Mouse (Mus musculus): ENCODE data around the gene 9930021J03Rik. TPM values are rescaled to one million over a fixed set of nuclear protein-coding genes. Genes with fewer than 3 reads are reported as not detected.
A peak's percentile ranks its signal among the peaks of the same experiment; 100 is the strongest.

9930021J03Rik gene
- total RNA-seq (2014; rRNA removed) (29.7 and 35.0 TPM in 2 replicates), polyA plus RNA-seq (2015; fragmentation: Nextera tagmentation; extraction: Ambion mirVana) (4.5 and 5.7 TPM in 2 replicates)

GRCm38 (mm10) chr19:29805917-29806785 lies at the start of gene 9930021J03Rik:
Gene 9930021J03Rik (minus strand): TSS chr19:29805989.
- peaks cover 20% of the 10 kb centered on the region for H3K36me3 ChIP-seq (ENCODE audit: insufficient read depth)
- H3K9ac ChIP-seq: peak within 1 kb of the TSS; percentile 91
- H3K27ac ChIP-seq (ENCODE audit: low read depth, low read length): peak within 1 kb of the TSS; percentile 98
- under 1% methylated on average over 36 of the region's 95 CpGs for WGBS
- H3K4me2 ChIP-seq (ENCODE audit: low read depth): peak within 1 kb of the TSS; percentile 91
- no peaks in the 10 kb centered on the region for H3K9me3 ChIP-seq (ENCODE audit: low read length)
- no peak for TF ChIP-seq CTCF (IDR thresholded peaks at IDR 0.05; ENCODE audit: low read depth)
- ATAC-seq (peak; percentile 92), DNase-seq (peak; percentile 100)
- no peaks in the 10 kb centered on the region for H3K27me3 ChIP-seq (ENCODE audit: insufficient read depth, low read length)
- H3K4me1 ChIP-seq (ENCODE audit: insufficient read depth): peaks cover 11% of the 10 kb centered on the region
- peak within 1 kb of the TSS; percentile 96 for H3K4me3 ChIP-seq (ENCODE audit: low read depth, low read length)

GRCm38 (mm10) chr19:29853711-29854110 lies 47.9 kb upstream of the 9930021J03Rik start:
- 90% methylated on average over 5 of the region's 5 CpGs for WGBS
- no peak for ATAC-seq

GRCm38 (mm10) chr19:29851036-29851690 lies 45.4 kb upstream of the 9930021J03Rik start:
- DNase-seq: no peak
- WGBS: 27% methylated on average over 12 of the region's 12 CpGs
- no peak for ATAC-seq
- no peak overlapping the region for H3K27ac ChIP-seq (ENCODE audit: low read depth, low read length)
- no peak overlapping the region for H3K4me3 ChIP-seq (ENCODE audit: low read depth, low read length)
- no peak for TF ChIP-seq CTCF (IDR thresholded peaks at IDR 0.05; ENCODE audit: low read depth)
- H3K36me3 ChIP-seq (ENCODE audit: insufficient read depth): no peaks in the 10 kb centered on the region
- H3K4me1 ChIP-seq (ENCODE audit: insufficient read depth): no peaks in the 10 kb centered on the region
- H3K4me2 ChIP-seq (ENCODE audit: low read depth): no peak overlapping the region
- H3K9ac ChIP-seq: no peak overlapping the region
- no peaks in the 10 kb centered on the region for H3K27me3 ChIP-seq (ENCODE audit: insufficient read depth, low read length)
- H3K9me3 ChIP-seq (ENCODE audit: low read length): no peaks in the 10 kb centered on the region

More at GRCm38 (mm10) chr19:29853711-29854110, 47.9 kb upstream of the 9930021J03Rik start:
- Histone ChIP-seq H3K9me3 (ENCODE audit: low read length) (no peaks in the 10 kb centered on the region), H3K9ac (no peak overlapping the region), H3K4me2 (ENCODE audit: low read depth) (no peak overlapping the region), H3K4me1 (ENCODE audit: insufficient read depth) (no peaks in the 10 kb centered on the region), H3K4me3 (ENCODE audit: low read depth, low read length) (no peak overlapping the region), H3K27ac (ENCODE audit: low read depth, low read length) (no peak overlapping the region), H3K36me3 (ENCODE audit: insufficient read depth) (no peaks in the 10 kb centered on the region), H3K27me3 (ENCODE audit: insufficient read depth, low read length) (no peaks in the 10 kb centered on the region)
- TF ChIP-seq CTCF (IDR thresholded peaks at IDR 0.05; ENCODE audit: low read depth): no peak
- no peak for DNase-seq

- H3K9ac ChIP-seq: no peak overlapping the region
- DNase-seq: no peak
- no peak for ATAC-seq
- H3K4me3 ChIP-seq (ENCODE audit: low read depth, low read length): no peak overlapping the region
- H3K36me3 ChIP-seq (ENCODE audit: insufficient read depth): no peaks in the 10 kb centered on the region
- no peaks in the 10 kb centered on the region for H3K9me3 ChIP-seq (ENCODE audit: low read length)
- no peak overlapping the region for H3K27ac ChIP-seq (ENCODE audit: low read depth, low read length)
- H3K4me2 ChIP-seq (ENCODE audit: low read depth): no peak overlapping the region
- TF ChIP-seq CTCF (IDR thresholded peaks at IDR 0.05; ENCODE audit: low read depth): no peak
- WGBS: 83% methylated on average over 11 of the region's 11 CpGs
- H3K27me3 ChIP-seq (ENCODE audit: insufficient read depth, low read length): no peaks in the 10 kb centered on the region
- H3K4me1 ChIP-seq (ENCODE audit: insufficient read depth): no peaks in the 10 kb centered on the region
These were observed 44.2 kb upstream of the 9930021J03Rik start for GRCm38 (mm10) chr19:29849924-29850551.

- no peak for TF ChIP-seq CTCF (IDR thresholded peaks at IDR 0.05; ENCODE audit: low read depth)
- no peak overlapping the region for H3K4me3 ChIP-seq (ENCODE audit: low read depth, low read length)
- H3K4me1 ChIP-seq (ENCODE audit: insufficient read depth): peaks cover 4% of the 10 kb centered on the region; the same call in 1 of the 2 replicates
- H3K9me3 ChIP-seq (ENCODE audit: low read length): no peaks in the 10 kb centered on the region
- peak overlapping the region; percentile 23; the same call in 1 of the 2 replicates for H3K27ac ChIP-seq (ENCODE audit: low read depth, low read length)
- no peak overlapping the region for H3K9ac ChIP-seq
- no peaks in the 10 kb centered on the region for H3K27me3 ChIP-seq (ENCODE audit: insufficient read depth, low read length)
- DNase-seq (peak; percentile 65), ATAC-seq (peak; percentile 75)
- H3K36me3 ChIP-seq (ENCODE audit: insufficient read depth): no peaks in the 10 kb centered on the region
- peak overlapping the region; percentile 0; the same call in 1 of the 2 replicates for H3K4me2 ChIP-seq (ENCODE audit: low read depth)
- 9% methylated on average over 12 of the region's 12 CpGs for WGBS
These were observed 38.4 kb upstream of the 9930021J03Rik start for GRCm38 (mm10) chr19:29844036-29844661.

GRCm38 (mm10) chr19:29843641-29844035 lies 37.8 kb upstream of the 9930021J03Rik start:
- H3K9ac ChIP-seq: no peak overlapping the region
- TF ChIP-seq CTCF (IDR thresholded peaks at IDR 0.05; ENCODE audit: low read depth): no peak
- H3K4me1 ChIP-seq (ENCODE audit: insufficient read depth): peaks cover 4% of the 10 kb centered on the region; the same call in 1 of the 2 replicates
- DNase-seq: peak; percentile 17
- H3K4me2 ChIP-seq (ENCODE audit: low read depth): no peak overlapping the region
- WGBS: 12% methylated on average over 5 of the region's 5 CpGs
- ATAC-seq: peak; percentile 47; the same call in 1 of the 2 replicates
- H3K36me3 ChIP-seq (ENCODE audit: insufficient read depth): no peaks in the 10 kb centered on the region
- H3K4me3 ChIP-seq (ENCODE audit: low read depth, low read length): no peak overlapping the region
- no peaks in the 10 kb centered on the region for H3K27me3 ChIP-seq (ENCODE audit: insufficient read depth, low read length)
- peak overlapping the region; percentile 23; the same call in 1 of the 2 replicates for H3K27ac ChIP-seq (ENCODE audit: low read depth, low read length)
- H3K9me3 ChIP-seq (ENCODE audit: low read length): no peaks in the 10 kb centered on the region
